Mouse (Mus musculus) neural tube, embryonic 15.5 days (tissue): ENCODE measurements around the gene Prkcz. TPM values are rescaled to one million over a fixed set of nuclear protein-coding genes. Genes with fewer than 3 reads are reported as not detected.

Experiments
- ATAC-seq: fragments of 200-750 bp; cut with Nextera tagmentation; 2 replicates; pipeline ENCODE4 v1.8.0; 2017; ENCODE audit warnings: mild to moderate bottlenecking, moderate TSS enrichment, moderate library complexity; ENCODE audit not compliant: low FRiP score
- H3K27ac ChIP-seq: fragments of 300-500 bp; sonication (generic); replicated peaks from 2 replicates; pipeline ENCODE4 v1.5.1; 2015; ENCODE audit warnings: mild to moderate bottlenecking, inconsistent platforms
- H3K27me3 ChIP-seq: fragments of 300-500 bp; sonication (generic); replicated peaks from 2 replicates; pipeline ENCODE4 v1.6.1; 2015; ENCODE audit warnings: inconsistent platforms
- H3K36me3 ChIP-seq: fragments of 300-500 bp; sonication (generic); 2 replicates; pipeline ENCODE4 v1.6.1; 2015; ENCODE audit warnings: inconsistent platforms
- H3K4me1 ChIP-seq: fragments of 300-500 bp; sonication (generic); 2 replicates; pipeline ENCODE4 v1.6.1; 2015; ENCODE audit warnings: inconsistent platforms
- H3K4me2 ChIP-seq: fragments of 300-500 bp; sonication (generic); 2 replicates; pipeline ENCODE4 v1.6.1; 2015; ENCODE audit warnings: inconsistent platforms, mild to moderate bottlenecking, moderate library complexity
- H3K4me3 ChIP-seq: fragments of 300-500 bp; sonication (generic); replicated peaks from 2 replicates; pipeline ENCODE4 v1.5.1; 2015; ENCODE audit warnings: mild to moderate bottlenecking, inconsistent platforms
- H3K9ac ChIP-seq: fragments of 300-500 bp; sonication (generic); replicated peaks from 2 replicates; pipeline ENCODE4 v1.6.1; 2015; ENCODE audit warnings: mild to moderate bottlenecking, inconsistent platforms
- H3K9me3 ChIP-seq: fragments of 300-500 bp; sonication (generic); replicated peaks from 2 replicates; pipeline ENCODE4 v1.6.1; 2016; ENCODE audit warnings: inconsistent platforms
- WGBS: fragments of 180-500 bp; shearing (Covaris S2); methylation state at CpG from one replicate; pipeline ENCODE4 v1.1.7; 2015; ENCODE audit warnings: mixed read lengths; 5-methylcytosine and 5-hydroxymethylcytosine counted together
- polyA plus RNA-seq: library from polyadenylated mRNA; unstranded; fragments of >200 nt; fragmentation: Nextera tagmentation; extraction: Ambion mirVana; gene quantifications from 2 replicates; pipeline ENCODE4 v1.2.1, GENCODE M21; 2015

The Prkcz gene
- polyA plus RNA-seq, 1 experiment from 2014 or later: 87.4 TPM

- H3K4me2 ChIP-seq: no peak overlapping the region
- WGBS: 86% methylated on average over 10 of the region's 10 CpGs
- H3K4me3 ChIP-seq: no peak overlapping the region
- H3K27ac ChIP-seq: no peak overlapping the region
- no peak overlapping the region for H3K9ac ChIP-seq
- no peaks in the 10 kb centered on the region for H3K4me1 ChIP-seq
- H3K9me3 ChIP-seq: no peaks in the 10 kb centered on the region
- no peaks in the 10 kb centered on the region for H3K27me3 ChIP-seq
- ATAC-seq: no peak; the same call in 1 of the 2 replicates
- H3K36me3 ChIP-seq: peaks cover 29% of the 10 kb centered on the region
These were observed 68.3 kb downstream of the Prkcz start for GRCm38 (mm10) chr4:155292863-155293262.

- WGBS: 85% methylated on average over 7 of the region's 7 CpGs
- peaks cover 34% of the 10 kb centered on the region for H3K36me3 ChIP-seq
- no peak overlapping the region for H3K27ac ChIP-seq
- H3K4me1 ChIP-seq: no peaks in the 10 kb centered on the region
- no peak overlapping the region for H3K4me2 ChIP-seq
- H3K4me3 ChIP-seq: no peak overlapping the region
- no peak for ATAC-seq
- H3K9me3 ChIP-seq: no peaks in the 10 kb centered on the region
- H3K9ac ChIP-seq: no peak overlapping the region
- no peaks in the 10 kb centered on the region for H3K27me3 ChIP-seq
These were observed 71.1 kb downstream of the Prkcz start for GRCm38 (mm10) chr4:155290045-155290444.

- Histone ChIP-seq H3K4me1 (peaks cover 4% of the 10 kb centered on the region), H3K4me2 (no peak overlapping the region), H3K27ac (no peak overlapping the region), H3K9ac (no peak overlapping the region), H3K36me3 (peaks cover 35% of the 10 kb centered on the region), H3K9me3 (no peaks in the 10 kb centered on the region), H3K4me3 (no peak overlapping the region), H3K27me3 (no peaks in the 10 kb centered on the region)
- WGBS: 87% methylated on average over 1 of the region's 1 CpGs
- no peak for ATAC-seq
These were observed 72.6 kb downstream of the Prkcz start for GRCm38 (mm10) chr4:155288586-155288985.

GRCm38 (mm10) chr4:155287713-155288112 is 73.4 kb downstream of the Prkcz start:
- Histone ChIP-seq H3K4me2 (no peak overlapping the region), H3K9me3 (no peaks in the 10 kb centered on the region), H3K27me3 (no peaks in the 10 kb centered on the region), H3K27ac (no peak overlapping the region), H3K9ac (no peak overlapping the region), H3K4me1 (peaks cover 13% of the 10 kb centered on the region), H3K36me3 (peaks cover 26% of the 10 kb centered on the region), H3K4me3 (no peak overlapping the region)
- ATAC-seq: no peak
- 86% methylated on average over 11 of the region's 11 CpGs for WGBS

GRCm38 (mm10) chr4:155286090-155286489 is 75.1 kb downstream of the Prkcz start:
- H3K36me3 ChIP-seq: peaks cover 23% of the 10 kb centered on the region
- WGBS: 96% methylated on average over 4 of the region's 4 CpGs
- H3K27me3 ChIP-seq: no peaks in the 10 kb centered on the region
- H3K4me2 ChIP-seq: no peak overlapping the region
- no peak for ATAC-seq
- H3K9me3 ChIP-seq: no peaks in the 10 kb centered on the region
- no peak overlapping the region for H3K4me3 ChIP-seq
- no peak overlapping the region for H3K9ac ChIP-seq
- H3K27ac ChIP-seq: no peak overlapping the region
- H3K4me1 ChIP-seq: peaks cover 27% of the 10 kb centered on the region

- Histone ChIP-seq H3K4me3 (no peak overlapping the region), H3K9me3 (no peaks in the 10 kb centered on the region), H3K27ac (0 out of 2 replicates have a peak overlapping the region, but pooled peaks have one; percentile 9), H3K4me2 (no peak overlapping the region), H3K4me1 (peaks cover 27% of the 10 kb centered on the region), H3K36me3 (peaks cover 26% of the 10 kb centered on the region), H3K9ac (no peak overlapping the region), H3K27me3 (no peaks in the 10 kb centered on the region)
- WGBS: 70% methylated on average over 15 of the region's 15 CpGs
- ATAC-seq: no peak
These were observed 76.4 kb downstream of the Prkcz start for GRCm38 (mm10) chr4:155284521-155285379.

GRCm38 (mm10) chr4:155283585-155283984 is 77.6 kb downstream of the Prkcz start:
- Histone ChIP-seq H3K9me3 (no peaks in the 10 kb centered on the region), H3K4me2 (peak overlapping the region; percentile 22), H3K27me3 (no peaks in the 10 kb centered on the region), H3K4me1 (peaks cover 27% of the 10 kb centered on the region), H3K4me3 (no peak overlapping the region), H3K9ac (no peak overlapping the region), H3K27ac (peak overlapping the region; percentile 74), H3K36me3 (peaks cover 22% of the 10 kb centered on the region)
- WGBS: 64% methylated on average over 9 of the region's 9 CpGs
- no peak for ATAC-seq

GRCm38 (mm10) chr4:155283001-155283503 is 78.1 kb downstream of the Prkcz start:
- 24% methylated on average over 11 of the region's 11 CpGs for WGBS
- peaks cover 27% of the 10 kb centered on the region for H3K4me1 ChIP-seq
- no peak for ATAC-seq

GRCm38 (mm10) chr4:155282231-155282630 is 78.9 kb downstream of the Prkcz start:
- Histone ChIP-seq H3K4me3 (no peak overlapping the region), H3K9ac (no peak overlapping the region), H3K36me3 (peaks cover 19% of the 10 kb centered on the region; the same call in 1 of the 2 replicates), H3K4me1 (peaks cover 27% of the 10 kb centered on the region), H3K9me3 (no peaks in the 10 kb centered on the region), H3K4me2 (no peak overlapping the region), H3K27ac (no peak overlapping the region), H3K27me3 (no peaks in the 10 kb centered on the region)
- 86% methylated on average over 6 of the region's 6 CpGs for WGBS
- no peak for ATAC-seq

More at GRCm38 (mm10) chr4:155283001-155283503, 78.1 kb downstream of the Prkcz start:
- Histone ChIP-seq H3K9me3 (no peaks in the 10 kb centered on the region), H3K4me3 (no peak overlapping the region), H3K27ac (peak overlapping the region; percentile 74), H3K27me3 (no peaks in the 10 kb centered on the region), H3K4me2 (peak overlapping the region; percentile 22), H3K36me3 (peaks cover 19% of the 10 kb centered on the region; the same call in 1 of the 2 replicates), H3K9ac (no peak overlapping the region)

- 95% methylated on average over 8 of the region's 8 CpGs for WGBS
- no peak overlapping the region for H3K27ac ChIP-seq
These were observed 79.5 kb downstream of the Prkcz start for GRCm38 (mm10) chr4:155281652-155282051.

GRCm38 (mm10) chr4:155281227-155281626 is 79.9 kb downstream of the Prkcz start:
- Histone ChIP-seq H3K36me3 (peaks cover 19% of the 10 kb centered on the region; the same call in 1 of the 2 replicates), H3K4me3 (no peak overlapping the region), H3K9me3 (no peaks in the 10 kb centered on the region), H3K9ac (no peak overlapping the region), H3K4me1 (peaks cover 27% of the 10 kb centered on the region), H3K4me2 (no peak overlapping the region), H3K27ac (no peak overlapping the region), H3K27me3 (no peaks in the 10 kb centered on the region)
- WGBS: 68% methylated on average over 2 of the region's 2 CpGs
- ATAC-seq: no peak

More at GRCm38 (mm10) chr4:155281652-155282051, 79.5 kb downstream of the Prkcz start:
- peaks cover 19% of the 10 kb centered on the region; the same call in 1 of the 2 replicates for H3K36me3 ChIP-seq
- no peak overlapping the region for H3K4me3 ChIP-seq
- no peak overlapping the region for H3K4me2 ChIP-seq
- ATAC-seq: no peak
- peaks cover 27% of the 10 kb centered on the region for H3K4me1 ChIP-seq
- no peaks in the 10 kb centered on the region for H3K27me3 ChIP-seq
- no peak overlapping the region for H3K9ac ChIP-seq
- no peaks in the 10 kb centered on the region for H3K9me3 ChIP-seq

GRCm38 (mm10) chr4:155280768-155281121 is 80.4 kb downstream of the Prkcz start:
- H3K27me3 ChIP-seq: no peaks in the 10 kb centered on the region
- WGBS: 84% methylated on average over 1 of the region's 1 CpGs
- peaks cover 19% of the 10 kb centered on the region; the same call in 1 of the 2 replicates for H3K36me3 ChIP-seq
- H3K9me3 ChIP-seq: no peaks in the 10 kb centered on the region
- no peak overlapping the region for H3K4me3 ChIP-seq
- H3K9ac ChIP-seq: no peak overlapping the region
- no peak overlapping the region for H3K4me2 ChIP-seq
- ATAC-seq: no peak
- peaks cover 27% of the 10 kb centered on the region for H3K4me1 ChIP-seq
- no peak overlapping the region for H3K27ac ChIP-seq
